Mouse (Mus musculus) gastrocnemius, postnatal 4 days (tissue): ENCODE data around the gene Mprip. TPM values are rescaled to one million over a fixed set of nuclear protein-coding genes. Genes with fewer than 3 reads are reported as not detected.
A peak's percentile ranks its signal among the peaks of the same experiment; 100 is the strongest.
"Not testable (repeated sequence)": the region's sequence is repeated elsewhere in the genome, so short reads cannot be mapped to it uniquely, and the experiment has no call there.

ENCODE experiments used
- DNase-seq, 2 experiments: peaks; one replicate each; pipeline ENCODE4 v3.0.0; 2021 to 2022; ENCODE audit warnings: low spot score in 2 of 2, mixed read lengths in 2 of 2
- total RNA-seq, 2 experiments: library from RNA; stranded (reverse); gene quantifications; 2 replicates each; pipeline ENCODE4 v1.2.3; 2021

The Mprip gene
- total RNA-seq, 2 experiments from 2014 or later, result 213 to 215 TPM

DNA sequence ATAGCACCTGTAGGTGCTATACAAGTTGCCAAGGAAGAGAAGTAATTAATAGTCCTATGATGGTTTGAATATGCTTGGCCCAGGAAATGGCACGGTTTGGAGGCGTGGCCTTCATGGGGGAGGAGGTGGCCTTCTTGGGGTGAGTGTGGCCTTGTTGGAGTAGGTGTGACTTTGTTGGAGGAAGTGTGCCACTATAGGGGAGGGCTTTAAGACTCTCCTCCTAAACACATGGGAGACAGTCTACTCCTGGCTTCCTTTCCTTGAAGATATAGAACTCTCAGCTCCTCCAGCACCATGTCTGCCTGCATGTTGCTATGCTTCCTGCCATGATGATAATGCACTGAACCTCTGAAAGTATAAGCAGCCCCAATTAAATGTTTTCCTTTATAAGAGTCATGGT, 8.1 kb upstream of the Mprip start:
- no peak for DNase-seq

DNA sequence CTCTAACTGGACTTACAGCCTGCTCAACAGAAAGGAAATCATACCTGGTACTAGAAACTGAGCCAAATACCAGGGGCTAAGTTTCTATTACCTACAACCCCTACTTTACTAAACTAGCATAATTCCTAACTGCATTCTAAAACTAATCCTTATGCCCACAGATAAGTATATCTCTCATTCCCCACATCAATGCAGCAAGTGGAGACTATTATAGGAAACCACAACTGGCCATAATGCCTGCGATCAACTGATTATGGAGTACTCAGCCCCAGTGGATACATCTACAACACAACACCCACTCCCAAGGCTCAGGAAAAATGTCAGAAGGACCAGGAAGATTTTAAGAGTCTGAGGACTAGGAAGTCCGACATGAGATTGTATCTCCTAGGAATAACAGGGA, 7.6 kb upstream of the Mprip start:
- no peak for DNase-seq

DNA sequence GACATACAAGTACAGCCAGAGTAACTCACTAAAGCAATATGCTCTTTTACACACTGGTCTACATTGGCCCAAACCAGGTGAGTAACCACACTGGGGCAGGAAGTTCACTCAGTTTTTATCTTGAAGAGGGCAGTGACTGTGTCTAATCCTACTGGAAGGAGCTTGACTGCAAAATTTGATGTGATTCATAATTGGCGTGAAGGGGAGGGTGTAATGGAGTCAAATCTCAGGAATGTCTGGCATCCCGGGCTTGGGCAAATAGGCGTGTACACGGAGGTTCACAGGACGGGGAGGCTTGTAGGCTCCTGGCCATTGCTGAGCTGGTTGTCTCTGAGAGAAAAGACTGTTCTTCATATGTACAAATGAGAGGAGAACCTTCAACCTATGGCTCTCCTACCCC, 5.8 kb upstream of the Mprip start:
- no peak for DNase-seq

DNA sequence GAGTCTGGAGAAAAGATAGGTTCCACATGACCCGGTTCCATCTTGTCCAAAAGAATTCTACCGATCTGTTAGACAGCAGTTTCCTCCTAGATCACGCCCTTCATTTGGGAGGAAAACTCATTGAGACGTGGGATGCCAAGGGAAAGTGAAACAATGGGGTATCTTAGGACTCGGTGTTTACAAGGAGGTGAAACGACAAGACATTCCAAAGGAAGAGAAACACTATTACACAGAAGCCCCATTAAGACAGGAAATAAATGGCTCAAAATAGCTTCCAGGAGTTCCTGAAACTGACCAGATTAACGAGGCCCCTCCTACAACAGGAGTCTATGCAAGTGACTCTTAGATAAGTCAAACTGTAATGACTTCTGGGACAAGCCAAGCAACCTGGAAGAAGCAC, 5.1 kb upstream of the Mprip start:
- no peak for DNase-seq

DNA sequence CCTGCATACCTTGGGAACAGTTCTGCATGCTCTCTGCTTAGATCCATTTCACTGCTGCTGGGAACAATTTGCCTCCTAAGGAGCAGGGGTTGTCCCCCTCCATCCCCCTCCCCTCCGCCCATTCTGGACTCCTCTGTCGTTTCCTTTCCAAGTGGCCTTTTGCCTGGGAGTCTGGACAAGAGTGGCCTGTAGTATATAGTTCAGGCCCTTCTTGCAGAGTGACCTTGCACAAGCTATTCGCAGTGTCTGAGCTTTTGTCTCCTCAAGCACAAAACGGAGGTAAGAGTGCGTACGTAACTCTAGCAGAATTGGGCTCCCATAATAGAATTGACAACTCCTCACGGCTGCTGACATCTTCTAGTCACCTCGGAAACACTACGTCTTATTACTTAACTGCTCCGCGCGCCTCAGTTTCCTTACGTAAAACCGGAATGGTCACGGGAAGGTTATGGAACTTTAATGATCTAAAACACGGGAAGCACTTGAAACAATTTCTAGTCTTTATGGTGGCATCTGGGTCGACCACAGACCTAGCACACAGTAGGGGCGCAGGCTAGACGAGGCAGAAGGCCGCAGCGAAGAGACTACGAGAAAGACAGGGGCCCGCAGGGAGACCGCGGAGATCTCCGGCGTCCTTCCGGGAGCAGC, 620 bp downstream of the Mprip start:
- peak in 1 of 2 experiments; percentile 36 for DNase-seq

DNA sequence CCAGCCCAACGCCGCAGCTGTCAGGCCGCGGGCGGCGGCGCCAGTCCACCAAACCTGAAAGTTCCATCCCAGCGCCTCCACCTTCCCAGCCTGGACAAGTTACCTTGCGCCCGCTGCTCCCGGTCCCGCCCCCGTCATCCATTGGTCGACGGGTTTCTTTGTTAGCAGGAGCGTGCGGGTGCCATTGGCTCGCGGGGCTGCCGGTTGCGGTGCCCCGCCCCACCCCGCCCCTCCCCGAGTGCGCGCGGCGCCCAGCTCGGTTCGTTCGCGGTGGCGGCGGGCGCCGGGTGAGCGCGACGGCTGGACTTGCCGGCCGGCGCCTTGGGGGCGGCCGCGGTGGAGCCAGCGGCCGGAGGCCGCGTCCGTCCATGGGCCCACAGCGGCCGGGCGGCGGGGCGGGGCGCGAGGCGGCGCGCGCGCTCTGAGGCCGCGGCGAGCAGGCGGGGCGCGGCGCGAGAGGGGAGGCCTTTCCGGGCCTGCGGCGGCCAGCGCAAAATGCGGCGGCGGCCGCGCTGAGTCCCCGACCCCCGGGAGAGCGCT, 1.2 kb downstream of the Mprip start:
- peak; percentile 87 to 96 for DNase-seq

DNA sequence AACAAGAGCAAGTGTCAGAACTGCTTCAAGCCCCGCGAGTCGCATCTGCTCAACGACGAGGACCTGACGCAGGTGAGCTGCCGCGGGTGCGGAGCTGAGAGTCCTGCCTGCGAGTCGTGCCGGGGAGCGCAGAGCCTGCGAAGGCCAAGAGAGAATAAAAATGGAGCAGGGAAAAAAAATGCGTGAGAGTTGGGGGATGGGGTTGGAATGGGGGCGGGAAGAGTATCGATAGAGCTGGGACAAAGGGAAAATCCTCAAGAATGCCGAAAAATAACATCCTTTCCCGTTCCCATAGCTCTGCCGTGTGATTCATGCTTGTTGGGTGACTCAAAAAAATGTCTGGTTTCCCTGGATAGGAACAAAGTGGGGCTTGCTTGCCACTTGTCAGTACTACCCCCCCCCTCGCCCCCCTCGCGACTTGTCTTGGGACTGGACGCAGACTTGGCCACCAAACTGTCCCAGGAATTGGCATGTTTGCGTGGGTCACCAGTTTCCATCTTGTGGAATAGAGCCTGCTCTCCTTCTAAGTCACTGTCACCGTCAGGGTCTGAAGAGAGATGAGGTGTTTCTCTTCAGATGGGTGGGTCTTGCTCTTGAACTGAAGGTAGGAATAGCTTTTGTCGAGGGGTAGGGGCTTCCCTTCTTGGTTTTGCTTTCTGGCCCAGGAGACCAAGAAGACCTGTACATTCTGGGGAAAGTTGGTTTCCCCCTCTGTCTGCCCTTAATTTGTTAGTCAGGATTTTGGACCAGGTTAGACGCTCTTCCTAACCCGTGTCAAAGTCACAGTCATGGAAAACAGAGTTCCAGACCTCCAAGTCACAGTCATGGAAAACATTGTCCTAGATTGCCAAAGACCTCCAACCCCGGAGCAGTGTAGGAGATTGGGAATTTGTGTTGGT, 2.0 kb downstream of the Mprip start:
- DNase-seq, result peak in 1 of 2 experiments; percentile 25

DNA sequence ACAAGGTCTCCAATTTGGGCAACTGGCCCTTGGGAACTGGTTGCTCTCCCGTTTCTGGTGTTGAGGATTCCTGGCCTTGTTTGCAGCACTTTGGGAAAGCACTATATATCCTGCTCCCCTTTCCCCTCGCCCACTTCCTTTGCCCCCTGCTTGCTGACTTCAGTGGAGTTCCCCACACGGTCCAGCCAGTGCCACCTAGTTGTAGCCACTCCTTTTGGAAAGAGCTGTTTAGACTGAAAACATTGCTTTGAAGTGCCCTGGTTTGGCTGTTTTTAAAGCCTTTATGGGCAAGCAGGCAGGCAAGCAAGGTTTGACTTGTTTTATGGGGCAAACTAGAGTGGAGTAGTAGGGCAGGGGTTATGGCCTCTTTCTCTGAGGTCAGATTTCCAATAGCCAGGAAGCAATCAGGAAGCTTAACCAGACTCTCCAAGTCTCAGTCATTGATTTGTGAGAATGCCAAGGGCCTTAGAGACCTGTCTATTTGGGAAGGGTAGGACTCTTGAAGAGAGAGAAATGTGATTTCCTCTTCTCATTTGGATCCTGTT, 2.7 kb downstream of the Mprip start:
- no peak for DNase-seq

DNA sequence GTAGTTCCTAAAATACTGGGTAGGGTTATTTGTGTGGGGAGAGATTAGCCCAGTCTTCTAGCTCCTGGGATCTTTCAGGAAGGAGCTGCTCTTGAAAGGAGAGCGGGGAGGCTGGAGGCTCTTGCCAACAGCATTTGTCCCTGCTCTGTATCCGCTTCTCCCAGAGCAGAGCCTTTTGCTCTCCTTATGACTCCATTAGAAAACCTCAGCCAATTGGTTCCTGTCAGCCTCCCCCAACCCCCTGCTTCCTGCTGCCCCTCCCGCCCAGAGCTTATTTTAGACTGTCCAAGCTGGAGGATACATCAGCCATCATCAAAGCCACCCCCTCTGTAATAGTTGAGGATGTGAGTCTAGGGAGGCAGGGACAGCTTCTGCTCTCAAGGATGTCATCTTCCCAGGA, 3.7 kb downstream of the Mprip start:
- DNase-seq, result peak in 1 of 2 experiments; percentile 29

DNA sequence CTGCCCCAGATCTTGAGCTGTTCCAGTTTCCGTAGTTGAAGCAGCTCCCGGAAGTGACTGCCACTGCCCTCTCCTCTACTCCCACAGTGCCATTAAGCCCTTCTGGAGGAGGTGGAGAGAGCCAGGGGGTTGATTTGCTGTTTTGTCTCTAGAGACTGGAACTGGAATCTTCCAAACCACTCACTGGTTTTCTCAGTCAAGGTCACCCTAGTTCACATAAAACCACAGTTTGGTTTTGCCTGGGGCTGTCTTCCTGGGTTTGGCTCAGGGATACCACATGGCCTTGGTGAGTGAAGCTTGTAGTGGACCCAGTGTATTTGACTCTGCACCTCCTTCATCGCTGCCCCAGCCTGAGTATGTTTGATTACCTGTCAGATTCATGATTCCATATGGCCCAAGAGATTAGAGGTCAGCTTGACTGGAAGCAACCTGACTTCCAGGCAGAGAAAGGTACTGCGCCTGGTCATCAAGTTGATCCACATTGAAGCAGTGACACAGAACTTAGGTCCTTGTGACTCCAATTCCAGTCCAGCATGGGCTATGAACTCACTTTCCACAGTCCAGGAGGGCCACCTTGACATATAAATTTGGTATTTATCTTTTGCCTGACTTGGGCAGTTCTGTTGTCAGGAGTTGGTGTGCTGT, 10.1 kb downstream of the Mprip start:
- no peak for DNase-seq

DNA sequence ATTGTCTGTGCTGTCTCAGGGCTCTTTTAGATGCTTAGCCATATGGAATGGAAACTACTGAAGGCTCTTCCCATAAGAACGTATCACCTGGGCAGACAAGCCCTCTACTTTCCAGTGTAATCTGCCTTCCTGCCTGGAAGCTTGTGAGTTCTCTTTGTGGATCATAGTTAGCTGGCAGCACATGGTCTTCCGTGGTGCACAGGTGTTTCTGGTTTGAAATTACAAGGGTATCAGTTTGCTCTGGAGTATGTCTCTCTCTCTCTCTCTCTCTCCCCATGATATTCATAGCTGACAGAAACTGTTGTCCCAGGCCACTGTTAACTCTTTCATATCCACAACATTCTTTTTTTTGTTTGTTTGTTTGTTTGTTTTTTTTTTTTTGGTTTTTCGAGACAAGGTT, 12.9 kb downstream of the Mprip start:
- DNase-seq, result no peak

DNA sequence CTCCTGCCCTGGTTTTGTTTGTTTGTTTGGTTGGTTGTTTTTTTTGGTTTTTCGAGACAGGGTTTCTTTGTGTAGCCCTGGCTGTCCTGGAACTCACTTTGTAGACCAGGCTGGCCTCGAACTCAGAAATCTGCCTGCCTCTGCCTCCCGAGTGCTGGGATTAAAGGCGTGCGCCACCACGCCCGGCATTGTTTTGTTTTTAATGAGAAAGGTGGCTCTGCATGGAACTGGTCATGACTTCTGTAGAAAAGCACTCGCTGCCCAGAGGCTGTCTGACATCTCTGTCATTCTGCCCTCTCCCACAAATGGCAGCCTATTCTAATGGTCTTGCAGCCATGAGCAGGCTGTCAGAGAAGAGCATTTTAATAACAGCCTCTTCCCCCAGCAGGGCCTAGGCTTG, 13.6 kb downstream of the Mprip start:
- not testable (repeated sequence) for DNase-seq

DNA sequence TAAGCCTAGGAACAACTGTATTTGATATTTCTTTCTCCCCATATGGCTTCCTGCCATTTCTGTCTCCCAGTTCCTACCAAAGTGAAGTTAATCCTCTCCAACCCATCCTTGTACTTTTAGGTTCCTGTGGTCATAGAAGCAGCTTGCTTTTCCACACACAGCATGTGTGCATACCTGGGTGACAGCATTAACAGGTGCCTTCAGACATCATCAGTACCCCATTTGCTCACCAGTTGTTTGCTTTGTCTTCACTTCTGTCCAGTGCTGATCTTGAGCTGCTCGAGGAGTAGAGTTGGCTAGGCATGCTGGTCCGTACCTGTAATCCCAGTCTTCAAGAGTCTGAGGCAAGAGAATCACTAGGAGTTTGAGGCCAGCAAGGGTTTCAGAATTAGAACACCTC, 16.7 kb downstream of the Mprip start:
- no peak for DNase-seq

DNA sequence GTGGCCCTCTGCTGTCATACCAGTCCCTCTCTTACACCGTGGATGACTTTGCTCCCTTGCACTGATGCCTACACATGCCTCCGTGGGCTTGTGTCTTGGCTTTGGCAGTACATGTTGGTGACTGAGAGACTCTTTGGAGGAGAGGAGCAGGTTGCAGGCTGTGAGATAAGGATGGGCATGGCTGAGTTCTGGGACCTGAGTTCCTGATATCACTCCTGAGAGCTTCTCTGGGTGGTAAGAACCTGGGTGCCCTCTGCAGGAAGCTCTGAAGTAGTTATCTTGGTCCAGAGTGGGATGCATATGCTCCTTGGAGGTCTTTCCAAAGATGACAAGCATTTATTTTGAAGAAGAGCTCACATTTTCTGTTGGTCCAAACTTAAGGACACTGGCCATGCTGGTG, 17.6 kb downstream of the Mprip start:
- no peak for DNase-seq

DNA sequence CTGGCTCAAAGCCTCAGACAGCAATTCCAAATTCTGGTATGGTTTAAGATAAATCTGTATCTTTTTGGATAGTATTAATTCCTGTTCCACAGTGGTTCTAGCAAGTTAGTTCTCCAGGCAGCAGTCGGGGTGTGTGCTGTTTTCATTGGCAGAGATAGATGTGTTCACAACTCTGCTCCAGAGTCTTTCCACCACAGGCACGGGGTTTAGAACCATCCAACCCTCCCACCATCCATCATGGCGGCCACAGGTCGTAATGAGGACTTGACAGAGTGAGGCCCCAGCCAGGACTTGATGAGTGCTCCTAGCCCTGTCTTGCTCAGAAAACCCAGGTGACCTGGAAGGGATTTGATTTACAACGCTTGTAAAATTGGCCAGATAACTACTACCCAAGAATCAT, 19.0 kb downstream of the Mprip start:
- DNase-seq, result no peak

DNA sequence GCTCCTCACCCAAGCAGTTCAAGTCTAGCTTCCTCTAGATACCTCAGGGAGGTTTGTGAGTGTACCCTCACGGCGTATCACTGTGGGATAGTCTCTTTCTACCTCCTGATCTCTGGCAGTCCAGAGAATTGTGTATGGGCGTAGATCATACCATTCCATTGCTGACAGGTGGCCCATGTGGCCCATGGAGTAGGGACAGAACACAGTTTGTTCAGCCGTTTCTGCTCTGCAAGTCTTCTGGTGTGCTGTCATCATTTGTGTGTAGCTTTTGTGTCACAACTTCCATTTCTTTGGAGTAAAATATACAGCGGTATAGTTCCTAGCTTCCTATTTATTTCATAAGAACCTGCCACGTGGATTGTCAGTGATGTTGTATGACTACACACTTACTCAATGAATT, 23.9 kb downstream of the Mprip start:
- DNase-seq, result no peak

DNA sequence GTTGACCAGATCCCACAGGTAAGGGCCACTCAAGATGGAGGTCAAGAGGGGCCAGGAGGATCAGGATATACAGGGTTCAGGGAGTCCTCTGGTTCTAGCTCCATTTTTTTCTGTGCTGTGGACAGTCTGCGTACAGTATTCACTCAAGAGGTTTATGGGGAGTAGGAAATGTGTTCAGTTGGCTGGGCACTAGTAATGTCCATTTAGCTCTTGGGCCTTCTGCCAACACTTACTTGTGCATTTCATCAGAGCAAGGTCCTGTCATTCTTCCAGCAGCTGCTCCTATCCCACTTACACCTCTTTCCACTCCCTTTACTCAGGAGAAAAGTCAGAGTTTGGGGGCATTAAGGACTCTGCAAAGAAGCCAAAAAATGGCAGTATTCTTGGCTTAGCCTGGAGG, 33.4 kb downstream of the Mprip start:
- DNase-seq, result no peak

DNA sequence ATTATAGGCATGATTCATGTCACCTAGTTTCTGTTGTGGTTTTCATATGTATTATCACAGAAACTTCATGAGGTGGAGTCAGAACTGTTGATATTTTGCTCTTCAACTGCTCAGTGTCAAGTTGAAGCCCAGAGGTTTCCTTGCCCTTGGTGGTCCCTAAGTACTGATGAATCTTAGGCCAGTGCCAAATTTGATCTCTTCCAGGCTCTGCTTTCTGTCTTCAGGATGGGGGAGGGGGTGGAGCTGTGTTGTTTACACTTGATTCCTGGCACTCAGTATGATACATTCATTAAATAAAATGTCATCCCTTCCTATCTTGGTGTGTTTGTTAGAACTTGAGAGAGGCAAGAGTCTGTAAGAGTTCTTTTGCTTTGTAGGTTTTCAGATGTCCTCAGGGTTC, 34.4 kb downstream of the Mprip start:
- no peak for DNase-seq

DNA sequence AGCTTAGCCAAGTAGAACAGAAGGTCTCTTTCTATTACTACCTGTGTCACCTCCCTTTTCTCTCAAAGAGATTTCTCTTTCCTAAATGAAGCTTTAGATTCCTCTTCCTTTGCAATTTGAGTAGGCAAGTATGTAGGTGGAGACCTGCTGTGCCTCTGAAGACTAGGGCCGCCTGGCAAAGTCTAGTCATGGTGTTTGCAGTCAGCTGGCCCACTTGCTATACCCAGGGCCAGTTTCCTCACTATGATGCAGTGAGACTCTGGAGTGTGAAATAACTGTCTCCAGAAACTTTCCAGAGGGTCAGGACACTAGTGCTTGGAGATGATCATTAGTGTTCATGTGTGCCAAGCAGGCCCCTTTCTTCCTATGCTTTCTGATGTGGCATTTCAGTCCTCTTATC, 36.5 kb downstream of the Mprip start:
- no peak for DNase-seq

DNA sequence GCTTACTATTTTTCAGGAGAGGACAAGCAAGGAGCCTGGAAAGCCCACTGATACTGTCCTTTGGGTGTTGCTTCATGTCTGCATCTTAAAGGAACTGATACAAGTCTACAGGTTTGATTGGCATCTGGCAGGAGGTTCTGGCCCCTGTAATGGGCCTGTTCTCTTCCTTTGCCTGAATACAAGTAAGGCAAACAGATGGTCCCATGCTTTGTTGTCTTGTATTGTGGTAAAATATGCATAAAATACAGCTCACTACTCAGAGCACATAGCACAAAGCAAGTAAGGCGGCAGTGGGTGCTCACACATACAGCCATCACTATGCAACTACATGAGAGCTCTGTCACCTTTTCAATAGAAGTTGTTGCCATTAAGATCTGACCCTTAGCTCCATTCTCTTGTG, 39.7 kb downstream of the Mprip start:
- no peak for DNase-seq

DNA sequence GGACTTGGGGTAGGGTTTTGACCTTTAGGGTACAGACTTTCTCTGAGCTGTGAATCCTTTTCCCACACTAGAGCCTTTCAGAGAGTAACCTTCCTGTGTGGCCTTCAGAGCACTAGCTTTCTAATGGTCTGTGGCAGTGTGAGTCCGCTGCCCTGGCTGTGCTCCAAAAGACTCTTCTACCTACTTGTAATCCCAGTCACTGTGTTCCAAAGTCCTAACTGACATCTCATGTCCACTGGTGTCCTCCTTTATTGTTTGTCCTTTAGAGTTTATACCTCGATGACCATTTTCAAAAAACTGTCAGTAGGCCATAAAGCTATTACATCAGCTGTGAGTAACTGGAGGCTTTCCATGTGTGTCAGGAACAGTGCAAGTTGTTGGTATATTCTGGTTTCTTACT, 44.0 kb downstream of the Mprip start:
- DNase-seq, result no peak

DNA sequence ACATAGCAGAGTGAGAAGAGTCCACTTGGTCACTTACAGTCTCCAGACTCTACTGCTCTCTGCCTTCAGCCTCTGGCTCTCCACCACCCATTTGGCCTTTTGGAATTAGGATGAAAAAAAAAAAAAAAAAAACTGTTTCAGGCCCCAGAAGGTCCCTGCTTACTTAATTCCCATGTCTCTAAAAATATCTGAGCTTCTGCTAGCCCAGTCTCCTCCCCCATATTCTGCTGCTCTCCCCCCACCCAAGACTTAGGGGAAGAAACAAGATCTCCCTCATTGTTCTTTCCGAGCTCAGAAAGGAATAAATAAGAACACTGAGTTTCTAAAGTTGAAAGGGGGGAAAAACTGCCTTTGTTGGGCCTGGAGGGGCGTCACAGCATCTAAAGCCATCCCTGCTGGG, 46.4 kb downstream of the Mprip start:
- no peak for DNase-seq
